Mouse (Mus musculus): ENCODE results near the gene Mettl21c.
"Not testable (repeated sequence)": the region's sequence is repeated elsewhere in the genome, so short reads cannot be mapped to it uniquely, and the experiment has no call there.

Gene Mettl21c

GRCm38 (mm10) chr1:44019934-44020333 lies at the start of gene Mettl21c:
TSS of gene Mettl21c (minus strand) at chr1:44020034.
- DNase-seq (ENCODE audit: low read depth, low spot score): no peak

- no peak for DNase-seq (ENCODE audit: low read depth, low spot score)
Observed at GRCm38 (mm10) chr1:44064625-44065024, 44.8 kb upstream of the Mettl21c start.

DNA sequence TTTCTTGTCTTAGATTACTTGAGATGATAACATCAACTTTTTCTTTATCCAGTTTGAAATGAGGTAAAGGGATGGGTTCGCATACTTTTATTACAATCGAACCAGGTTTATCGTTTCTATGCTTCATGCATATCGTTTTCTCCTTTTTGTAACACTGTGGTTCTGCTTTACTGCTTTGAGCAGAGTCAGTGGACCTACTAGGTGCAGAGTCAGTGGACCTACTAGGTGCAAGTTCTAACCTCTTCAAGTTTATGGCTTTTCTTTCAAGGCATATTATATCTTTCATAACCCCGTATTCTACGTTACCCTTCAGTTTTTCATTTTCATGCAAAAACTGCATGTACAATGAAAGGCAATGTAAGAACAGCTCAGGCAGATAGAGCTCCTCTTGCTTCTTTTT lies 43.6 kb upstream of the Mettl21c start:
- no peak for DNase-seq (ENCODE audit: low read depth, low spot score)

DNA sequence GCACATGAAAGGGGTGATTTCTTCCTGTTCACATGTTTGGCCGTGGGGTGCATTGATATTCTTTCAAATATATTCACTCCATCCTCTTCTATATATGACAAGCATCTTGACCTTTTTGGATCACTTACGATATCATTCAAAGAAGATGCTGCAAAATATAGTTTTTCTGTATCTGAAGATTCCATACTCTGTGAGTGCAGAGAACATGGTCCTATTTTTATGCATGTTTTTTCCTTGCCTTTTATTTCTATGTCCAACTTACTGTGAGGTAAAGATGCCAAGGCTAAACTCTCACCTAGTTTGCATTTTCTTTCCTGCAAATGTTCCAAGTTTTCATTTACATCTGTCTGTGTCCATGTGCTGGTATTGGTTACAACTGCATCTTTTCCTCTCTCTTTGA lies 42.0 kb upstream of the Mettl21c start, which contains the start of gene Gm8251:
TSS of gene Gm8251 (minus strand) at position 101 of the 400 bp plus-strand sequence.
- no peak for DNase-seq (ENCODE audit: low read depth, low spot score)

DNA sequence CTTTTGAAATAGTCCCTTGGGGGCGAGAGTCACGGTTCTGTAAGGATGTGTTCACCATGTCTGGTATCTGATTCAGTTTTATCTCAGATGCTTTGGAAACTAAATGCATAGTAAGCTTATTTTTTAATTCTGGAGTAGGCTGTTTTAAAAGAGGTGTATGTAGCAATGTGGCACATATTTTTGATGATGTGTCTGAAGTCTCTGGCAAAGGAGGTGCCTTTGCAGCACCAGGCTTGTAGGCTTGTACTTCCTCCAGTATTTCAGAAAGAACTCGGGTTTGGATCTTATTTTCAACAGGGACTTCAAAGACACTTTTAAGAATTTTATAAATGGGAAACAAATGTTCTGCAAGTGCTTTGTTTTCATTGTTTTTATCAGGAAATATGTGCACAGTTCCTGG lies 38.0 kb upstream of the Mettl21c start:
- no peak for DNase-seq (ENCODE audit: low read depth, low spot score)

GRCm38 (mm10) chr1:44046556-44046955 lies 26.7 kb upstream of the Mettl21c start:
- DNase-seq (ENCODE audit: low read depth, low spot score): no peak

DNA sequence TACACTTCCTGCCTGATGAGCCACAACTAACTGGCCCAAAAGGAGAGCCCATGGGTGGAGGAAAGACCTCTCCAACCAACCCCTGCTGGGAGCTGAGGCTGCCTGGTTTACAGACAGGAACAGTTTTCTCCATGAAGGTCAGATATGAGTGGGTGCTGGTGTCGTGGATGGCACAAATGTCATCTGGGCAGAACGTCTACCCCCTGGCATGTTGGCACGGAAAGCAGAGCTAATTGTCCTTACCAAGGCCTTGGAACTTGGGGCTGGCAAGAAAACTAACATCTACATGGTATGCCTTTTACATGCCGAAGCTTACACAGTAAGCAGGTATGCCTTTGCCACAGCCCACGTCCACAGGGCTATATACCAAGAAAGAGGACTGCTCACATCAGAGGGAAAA lies 25.9 kb upstream of the Mettl21c start:
- not testable (repeated sequence) for DNase-seq (ENCODE audit: low read depth, low spot score)

- DNase-seq (ENCODE audit: low read depth, low spot score): no peak
Observed at GRCm38 (mm10) chr1:44042555-44042915, 22.7 kb upstream of the Mettl21c start.

DNA sequence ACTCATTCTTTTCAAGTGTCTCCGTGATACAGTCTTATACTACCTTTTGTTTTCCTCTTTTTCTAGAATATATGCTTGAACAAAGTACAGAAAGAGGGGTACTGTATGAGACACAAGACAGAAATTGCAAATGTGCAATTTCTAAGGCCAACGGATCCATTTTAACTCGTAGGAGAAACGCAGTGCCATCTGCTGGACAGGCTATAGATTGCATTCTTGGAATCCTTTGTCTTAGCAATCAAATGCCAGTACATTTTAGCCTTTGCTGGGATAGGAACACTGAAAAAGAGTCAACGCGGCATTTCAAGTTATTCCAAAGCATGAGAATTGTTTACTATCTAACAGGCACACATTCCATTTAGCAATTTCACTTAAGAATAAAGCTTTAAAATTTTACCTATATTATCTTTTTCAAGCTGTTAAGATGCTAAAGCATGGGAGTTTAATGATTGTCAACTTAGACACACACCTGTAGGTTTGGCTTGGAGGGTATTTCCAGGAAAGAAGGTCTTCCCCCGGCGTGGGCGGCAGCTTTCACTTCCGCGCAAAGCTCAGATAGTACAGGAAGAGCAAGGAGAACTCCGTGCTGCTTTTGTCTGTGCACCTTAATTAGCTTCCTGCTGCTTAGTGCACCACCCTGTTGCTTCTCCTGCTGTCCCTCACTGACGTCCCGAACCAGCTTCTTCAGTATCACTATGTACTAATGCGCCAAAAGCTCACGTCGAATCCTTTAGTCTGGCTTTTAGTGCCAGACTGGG lies 22.1 kb upstream of the Mettl21c start:
- DNase-seq (ENCODE audit: low read depth, low spot score): no peak

- no peak for DNase-seq (ENCODE audit: low read depth, low spot score)
Observed at GRCm38 (mm10) chr1:44032948-44033347, 13.1 kb upstream of the Mettl21c start.

DNA sequence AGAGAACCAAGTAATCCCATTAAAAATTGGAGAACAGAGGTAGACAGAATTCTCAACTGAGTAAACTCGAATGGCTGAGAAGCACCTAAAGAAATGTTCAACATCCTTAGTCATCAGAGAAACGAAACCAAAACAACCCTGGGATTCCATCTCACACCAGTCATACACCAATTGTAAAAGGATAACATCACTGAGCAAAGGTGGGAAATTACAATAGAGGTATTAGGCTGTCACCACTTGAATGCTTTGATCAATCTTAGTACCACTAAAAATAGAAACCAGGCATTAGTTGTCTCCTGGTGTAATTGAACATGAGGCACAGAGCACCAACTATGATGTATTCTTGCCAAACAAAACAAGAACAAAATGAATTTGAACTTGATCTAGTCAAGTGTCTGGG lies 12.4 kb upstream of the Mettl21c start:
- DNase-seq (ENCODE audit: low read depth, low spot score): no peak

DNA sequence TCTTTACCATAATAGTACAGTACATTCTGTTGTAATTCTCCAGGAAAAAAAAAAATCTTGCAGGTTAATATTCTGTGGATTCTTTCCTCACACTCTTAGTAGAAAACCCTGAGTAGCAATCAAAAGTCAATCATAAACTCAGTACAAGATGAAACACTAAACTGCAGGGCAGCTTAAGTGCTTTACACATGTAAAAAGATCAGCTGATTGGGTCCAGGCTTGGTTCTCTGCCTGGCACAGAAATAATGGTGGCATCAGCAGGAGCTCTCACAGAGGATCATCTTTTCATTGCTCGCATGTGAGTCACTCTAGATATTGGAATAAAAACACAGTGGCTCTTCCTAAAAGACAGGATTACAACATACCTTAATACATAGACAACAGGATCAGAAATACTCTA lies 7.8 kb upstream of the Mettl21c start:
- no peak for DNase-seq (ENCODE audit: low read depth, low spot score)

DNA sequence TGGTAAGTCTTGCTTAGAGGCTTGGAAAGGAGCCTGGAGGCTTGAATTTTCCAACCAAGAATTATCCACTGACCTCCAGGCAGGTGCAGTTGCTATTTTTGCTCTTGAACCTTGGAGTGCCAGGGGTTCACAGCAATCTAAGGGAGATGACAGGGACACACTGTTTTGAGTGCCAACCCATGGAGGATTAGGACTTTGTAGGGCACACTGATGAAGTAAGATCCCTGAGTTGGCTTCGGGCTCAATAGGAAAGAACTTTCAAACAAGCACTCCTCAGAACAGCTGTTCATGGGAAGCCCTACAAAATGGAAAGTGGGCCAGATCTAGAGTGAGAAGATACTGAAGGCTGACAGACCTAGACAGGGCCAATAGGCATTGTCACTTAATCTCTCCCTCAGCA lies 2.8 kb upstream of the Mettl21c start:
- DNase-seq (ENCODE audit: low read depth, low spot score): no peak

- DNase-seq (ENCODE audit: low read depth, low spot score): no peak
Observed at GRCm38 (mm10) chr1:44015556-44015955, 4.3 kb downstream of the Mettl21c start.

DNA sequence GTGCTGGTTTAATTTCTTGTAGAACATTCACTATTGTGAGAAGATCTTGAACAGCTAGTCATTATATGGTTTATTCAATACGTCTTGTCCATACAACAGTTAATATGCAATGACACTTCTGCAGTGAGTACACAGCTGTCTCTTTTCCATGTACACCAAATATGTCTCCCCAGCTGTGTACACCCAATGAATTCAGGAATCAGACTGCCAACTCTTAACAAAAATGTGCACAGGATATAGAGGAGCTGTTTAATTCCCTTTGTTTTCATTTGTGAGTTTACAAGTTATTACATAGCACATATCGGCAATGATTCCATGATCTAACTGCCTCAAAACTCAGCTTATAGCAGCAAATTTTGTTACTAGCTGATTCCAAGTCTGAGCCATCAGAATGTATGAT lies 15.3 kb downstream of the Mettl21c start:
- DNase-seq (ENCODE audit: low read depth, low spot score): no peak

DNA sequence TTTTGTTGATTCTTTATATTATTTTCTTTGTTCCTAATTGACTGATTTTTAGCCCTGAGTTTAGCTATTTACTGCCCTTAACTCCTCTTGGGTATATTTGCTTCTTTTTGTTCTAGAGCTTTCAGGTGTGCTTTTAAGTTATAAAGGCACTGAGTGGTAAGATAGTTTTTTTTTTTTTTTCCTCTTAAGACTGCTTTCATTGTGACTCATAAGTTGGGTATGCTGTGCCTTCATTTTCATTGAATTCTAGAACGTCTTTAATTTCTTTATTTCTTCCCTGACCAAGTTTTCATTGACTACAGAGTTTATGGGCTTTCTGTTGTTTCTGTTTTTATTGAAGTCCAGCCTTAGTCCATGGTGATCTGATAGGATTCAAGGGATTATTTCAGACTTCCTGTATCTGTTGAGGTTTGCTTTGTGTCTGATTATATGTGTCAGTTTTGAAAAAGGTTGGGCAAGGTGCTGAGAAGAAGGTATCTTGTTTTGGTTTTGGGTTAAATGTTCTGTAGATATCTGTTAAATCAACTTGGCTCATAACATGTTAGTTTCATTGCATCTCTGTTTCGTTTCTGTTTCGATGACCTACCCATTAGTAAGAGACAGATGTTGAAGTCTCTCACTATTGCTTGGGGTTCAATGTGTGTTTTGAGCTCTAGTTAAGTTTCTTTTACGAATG lies 22.8 kb downstream of the Mettl21c start:
- DNase-seq (ENCODE audit: low read depth, low spot score): no peak

GRCm38 (mm10) chr1:43971089-43971488 lies 48.7 kb downstream of the Mettl21c start:
- DNase-seq (ENCODE audit: low read depth, low spot score): no peak

- DNase-seq (ENCODE audit: low read depth, low spot score): no peak
Observed at GRCm38 (mm10) chr1:43969361-43969760, 50.5 kb downstream of the Mettl21c start.

DNA sequence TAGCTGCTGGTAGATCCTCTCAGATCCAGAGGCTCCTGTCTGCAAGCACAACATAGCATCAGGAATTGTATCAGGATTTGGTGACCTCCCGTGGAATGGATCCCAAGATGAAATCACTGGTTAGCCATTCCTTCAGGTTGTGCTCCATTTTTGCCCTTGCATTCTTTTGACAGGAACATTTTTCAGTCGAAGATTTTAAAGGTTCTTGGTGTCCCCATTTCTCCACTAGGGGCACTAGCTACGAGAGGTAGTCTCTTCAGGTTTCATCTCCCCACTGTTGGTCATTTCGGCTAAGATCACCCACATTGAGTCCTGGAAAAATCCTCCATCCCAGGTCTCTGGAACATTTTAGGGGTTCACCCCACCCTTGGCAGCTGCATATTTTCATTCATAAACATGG lies 53.1 kb downstream of the Mettl21c start:
- DNase-seq (ENCODE audit: low read depth, low spot score): no peak

- DNase-seq (ENCODE audit: low read depth, low spot score): no peak
Observed at GRCm38 (mm10) chr1:43964381-43964780, 55.5 kb downstream of the Mettl21c start.

Data from telencephalon, adult 2 months (tissue).